Mouse (Mus musculus) heart, embryonic 13.5 days (tissue): ENCODE measurements around the gene Fbxl2. TPM values are rescaled to one million over a fixed set of nuclear protein-coding genes. Genes with fewer than 3 reads are reported as not detected.

Experiments
- polyA plus RNA-seq: library from polyadenylated mRNA; unstranded; fragments of >200 nt; fragmentation: Nextera tagmentation; extraction: Ambion mirVana; gene quantifications from 2 replicates; pipeline ENCODE4 v1.2.1, GENCODE M21; 2015

Fbxl2 gene
- polyA plus RNA-seq, 1 experiment from 2014 or later, result 2.3 TPM

Other genes with a start within 250 kb of the Fbxl2 start
- gene Ubp1, start 115.3 kb downstream of the Fbxl2 start, polyA plus RNA-seq, result 21.1 and 22.2 TPM in 2 replicates
- gene Susd5, start 10.9 kb upstream of the Fbxl2 start, polyA plus RNA-seq, result 0.17 and 0.20 TPM in 2 replicates